Mouse (Mus musculus) thymus, adult 2 months (tissue): ENCODE measurements around the gene Slc7a6os.

Source experiments
- CTCF ChIP-seq: fragments of 200-500 bp; IDR thresholded peaks from 2 replicates; pipeline ENCODE4 v1.5.1; 2012; ENCODE audit warnings: mild to moderate bottlenecking, control low read depth, low read length, moderate library complexity, borderline replicate concordance; ENCODE audit not compliant: control insufficient read depth, poor library complexity, insufficient read depth; ENCODE audit errors: extremely low read depth
- POLR2A ChIP-seq: fragments of 200-500 bp; IDR thresholded peaks from 2 replicates; pipeline ENCODE4 v1.6.1; 2012; ENCODE audit warnings: mild to moderate bottlenecking, low read length, control low read depth, moderate library complexity; ENCODE audit not compliant: control insufficient read depth, poor library complexity, insufficient read depth; ENCODE audit errors: extremely low read depth

GRCm38 (mm10) chr8:106231536-106231935, 20.8 kb upstream of the Slc7a6os start:
- TF ChIP-seq POLR2A (no peak), CTCF (no peak)
